Mouse (Mus musculus) forebrain, embryonic 15.5 days (tissue): Measurements from ENCODE around the gene Nfia. TPM values are rescaled to one million over a fixed set of nuclear protein-coding genes. Genes with fewer than 3 reads are reported as not detected.

ENCODE experiments used
- ATAC-seq: fragments of 200-750 bp; cut with Nextera tagmentation; replicated peaks from 2 replicates; pipeline ENCODE4 v1.8.0; 2017; ENCODE audit warnings: mild to moderate bottlenecking, moderate TSS enrichment, moderate library complexity
- H3K27ac ChIP-seq: fragments of 300-500 bp; sonication (generic); replicated peaks from 2 replicates; pipeline ENCODE4 v1.5.1; 2015; ENCODE audit warnings: mild to moderate bottlenecking, inconsistent platforms
- H3K27me3 ChIP-seq: fragments of 300-500 bp; sonication (generic); 2 replicates; pipeline ENCODE4 v1.6.1; 2015; ENCODE audit warnings: inconsistent platforms
- H3K36me3 ChIP-seq: fragments of 300-500 bp; sonication (generic); 2 replicates; pipeline ENCODE4 v1.6.1; 2015; ENCODE audit warnings: mild to moderate bottlenecking, inconsistent platforms
- H3K4me1 ChIP-seq: fragments of 300-500 bp; sonication (generic); 2 replicates; pipeline ENCODE4 v1.6.1; 2015; ENCODE audit warnings: inconsistent platforms
- H3K4me2 ChIP-seq: fragments of 300-500 bp; sonication (generic); replicated peaks from 2 replicates; pipeline ENCODE4 v1.6.1; 2015; ENCODE audit warnings: mild to moderate bottlenecking, inconsistent platforms
- H3K4me3 ChIP-seq: fragments of 300-500 bp; sonication (generic); 2 replicates; pipeline ENCODE4 v1.5.1; 2015; ENCODE audit warnings: mild to moderate bottlenecking, inconsistent platforms
- H3K9ac ChIP-seq: fragments of 300-500 bp; sonication (generic); replicated peaks from 2 replicates; pipeline ENCODE4 v1.6.1; 2015; ENCODE audit warnings: mild to moderate bottlenecking, inconsistent platforms
- H3K9me3 ChIP-seq: fragments of 300-500 bp; sonication (generic); 2 replicates; pipeline ENCODE4 v1.6.1; 2016; ENCODE audit warnings: inconsistent platforms
- WGBS: fragments of 180-500 bp; shearing (Covaris S2); methylation state at CpG from one replicate; pipeline ENCODE4 v1.1.7; 2015; ENCODE audit warnings: mixed read lengths; 5-methylcytosine and 5-hydroxymethylcytosine counted together
- polyA plus RNA-seq: library from polyadenylated mRNA; unstranded; fragments of >200 nt; fragmentation: Nextera tagmentation; extraction: Ambion mirVana; gene quantifications from 2 replicates; pipeline ENCODE4 v1.2.1, GENCODE M21; 2015

Nfia gene
- polyA plus RNA-seq, 1 experiment from 2014 or later = 98.3 TPM

DNA sequence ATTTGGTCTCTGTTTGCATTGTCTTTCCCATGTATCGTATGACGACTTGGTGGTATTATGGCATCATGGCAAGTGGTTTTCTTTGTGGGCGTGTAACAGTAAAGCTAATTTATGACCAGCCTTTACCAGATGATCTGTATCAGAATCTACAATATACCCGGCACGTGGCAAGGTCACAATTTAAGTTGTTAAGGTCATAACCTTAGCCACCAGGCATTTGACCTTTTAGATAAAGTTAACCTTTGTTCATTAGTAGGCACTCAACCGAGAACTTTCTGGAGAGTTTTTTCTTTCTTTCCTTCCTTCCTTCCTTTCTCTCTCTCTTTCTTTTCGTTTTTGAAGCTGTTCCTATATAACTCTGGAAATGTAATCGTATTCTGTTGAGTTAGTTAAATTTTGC is 14.0 kb downstream of the Nfia start:
- Histone ChIP-seq H3K9ac (no peak overlapping the region), H3K36me3 (peaks cover 8% of the 10 kb centered on the region; the same call in 1 of the 2 replicates), H3K27me3 (no peaks in the 10 kb centered on the region), H3K4me1 (peaks cover 60% of the 10 kb centered on the region), H3K9me3 (no peaks in the 10 kb centered on the region), H3K27ac (peak overlapping the region; percentile 62; the same call in 1 of the 2 replicates), H3K4me3 (no peak overlapping the region), H3K4me2 (0 out of 2 replicates have a peak overlapping the region, but pooled peaks have one; percentile 2)
- ATAC-seq = no peak
- WGBS = 67% methylated on average over 8 of the region's 8 CpGs

DNA sequence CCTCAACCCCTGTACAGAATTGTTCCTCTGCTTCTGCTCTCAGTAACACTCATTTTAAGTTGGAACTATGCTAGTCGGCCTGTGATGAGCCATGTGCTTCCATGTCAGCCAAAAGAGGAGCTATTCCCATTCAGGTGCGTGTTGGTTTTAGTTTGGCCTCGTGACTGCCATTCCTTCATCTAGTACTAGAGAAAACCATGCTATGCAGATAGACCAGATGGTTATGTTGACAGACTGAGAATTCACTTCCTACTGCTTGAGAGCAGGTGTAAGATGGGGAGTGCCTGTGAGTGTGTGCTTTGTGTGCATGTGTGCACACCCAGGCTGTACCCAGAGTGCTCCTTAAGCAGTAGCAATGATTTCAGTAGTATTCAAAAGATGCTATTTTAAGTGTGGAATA is 15.0 kb downstream of the Nfia start:
- WGBS = 37% methylated on average over 3 of the region's 3 CpGs
- 0 out of 2 replicates have a peak overlapping the region, but pooled peaks have one; percentile 2 for H3K4me2 ChIP-seq
- H3K4me3 ChIP-seq = no peak overlapping the region
- ATAC-seq = peak; percentile 73; the same call in 1 of the 2 replicates
- H3K27me3 ChIP-seq = no peaks in the 10 kb centered on the region
- no peak overlapping the region for H3K9ac ChIP-seq
- H3K27ac ChIP-seq = peak overlapping the region; percentile 62
- peaks cover 8% of the 10 kb centered on the region; the same call in 1 of the 2 replicates for H3K36me3 ChIP-seq
- peaks cover 66% of the 10 kb centered on the region for H3K4me1 ChIP-seq
- H3K9me3 ChIP-seq = no peaks in the 10 kb centered on the region

DNA sequence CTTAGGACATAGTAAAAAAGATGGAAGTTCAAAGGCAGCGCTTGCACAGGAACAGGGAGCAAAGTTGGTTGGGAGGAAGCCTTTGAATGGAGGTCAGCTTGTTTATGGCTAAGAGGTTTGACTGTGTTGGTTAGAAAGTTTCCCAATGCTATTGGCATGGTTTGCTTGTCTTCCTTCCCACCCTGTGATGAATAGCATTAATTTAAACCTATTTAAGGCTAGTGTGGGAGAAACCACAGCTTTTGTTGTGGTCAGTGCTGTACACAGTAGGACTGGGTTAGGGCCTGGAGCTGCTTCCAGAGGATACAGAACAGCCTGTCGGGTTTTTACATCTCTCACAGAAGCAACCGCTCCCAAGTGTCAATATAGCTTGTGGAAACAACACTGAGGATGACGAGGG is 16.0 kb downstream of the Nfia start:
- H3K4me2 ChIP-seq = peak overlapping the region; percentile 9
- peak; percentile 30; the same call in 1 of the 2 replicates for ATAC-seq
- peaks cover 1% of the 10 kb centered on the region; the same call in 1 of the 2 replicates for H3K36me3 ChIP-seq
- no peak overlapping the region for H3K9ac ChIP-seq
- H3K9me3 ChIP-seq = no peaks in the 10 kb centered on the region
- H3K4me3 ChIP-seq = no peak overlapping the region
- H3K4me1 ChIP-seq = peaks cover 69% of the 10 kb centered on the region
- H3K27me3 ChIP-seq = no peaks in the 10 kb centered on the region
- 30% methylated on average over 4 of the region's 4 CpGs for WGBS
- peak overlapping the region; percentile 34 for H3K27ac ChIP-seq

DNA sequence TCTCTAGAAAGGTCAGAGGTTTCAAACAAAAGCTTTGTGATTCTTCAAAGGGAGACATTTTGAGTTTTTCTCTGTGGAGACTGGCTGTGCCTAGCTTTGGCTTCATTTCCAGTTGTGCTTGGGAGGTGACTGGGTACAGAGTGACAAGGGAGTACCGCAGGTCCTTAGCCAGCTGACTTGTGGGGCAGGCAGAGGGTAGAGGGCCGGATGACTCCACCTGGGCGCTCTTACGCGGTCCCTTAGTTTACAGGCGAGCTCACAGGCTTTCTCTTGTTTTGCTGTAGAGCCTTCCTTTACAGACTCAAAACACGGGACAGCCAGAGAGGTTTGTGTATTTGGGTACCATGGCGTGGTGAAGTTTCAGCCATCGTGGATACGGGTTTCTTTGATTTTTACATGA is 21.4 kb downstream of the Nfia start:
- H3K4me2 ChIP-seq = no peak overlapping the region
- H3K36me3 ChIP-seq = 0 out of 2 replicates have a peak, but pooled peaks cover 3% of the 10 kb centered on the region
- H3K4me1 ChIP-seq = peaks cover 60% of the 10 kb centered on the region
- H3K9me3 ChIP-seq = no peaks in the 10 kb centered on the region
- 80% methylated on average over 10 of the region's 10 CpGs for WGBS
- H3K27ac ChIP-seq = peak overlapping the region; percentile 23; the same call in 1 of the 2 replicates
- no peak overlapping the region for H3K4me3 ChIP-seq
- H3K9ac ChIP-seq = no peak overlapping the region
- H3K27me3 ChIP-seq = no peaks in the 10 kb centered on the region
- ATAC-seq = no peak

DNA sequence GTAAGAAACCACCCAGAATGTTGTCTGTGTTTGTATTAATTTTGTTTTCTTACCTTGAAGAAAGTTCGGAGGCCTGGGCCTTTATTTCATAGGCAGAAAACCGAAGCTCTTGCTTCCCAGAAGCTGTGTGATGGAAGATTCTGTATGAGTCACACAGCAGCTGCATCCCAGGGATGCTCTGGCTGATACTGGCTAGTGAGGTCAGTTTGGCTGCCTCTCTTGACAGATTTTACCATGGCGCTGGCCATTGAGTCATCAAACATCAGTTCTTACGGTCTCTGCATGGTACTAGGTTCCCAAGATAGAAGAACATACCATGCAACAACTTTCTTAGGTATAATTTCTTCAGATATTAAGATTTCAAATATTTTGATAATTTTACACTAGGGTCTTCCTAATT is 22.3 kb downstream of the Nfia start:
- Histone ChIP-seq H3K27me3 (no peaks in the 10 kb centered on the region), H3K4me3 (no peak overlapping the region), H3K9me3 (no peaks in the 10 kb centered on the region), H3K9ac (no peak overlapping the region), H3K27ac (no peak overlapping the region), H3K4me2 (no peak overlapping the region), H3K4me1 (peaks cover 50% of the 10 kb centered on the region), H3K36me3 (0 out of 2 replicates have a peak, but pooled peaks cover 3% of the 10 kb centered on the region)
- no peak for ATAC-seq
- 85% methylated on average over 4 of the region's 4 CpGs for WGBS

DNA sequence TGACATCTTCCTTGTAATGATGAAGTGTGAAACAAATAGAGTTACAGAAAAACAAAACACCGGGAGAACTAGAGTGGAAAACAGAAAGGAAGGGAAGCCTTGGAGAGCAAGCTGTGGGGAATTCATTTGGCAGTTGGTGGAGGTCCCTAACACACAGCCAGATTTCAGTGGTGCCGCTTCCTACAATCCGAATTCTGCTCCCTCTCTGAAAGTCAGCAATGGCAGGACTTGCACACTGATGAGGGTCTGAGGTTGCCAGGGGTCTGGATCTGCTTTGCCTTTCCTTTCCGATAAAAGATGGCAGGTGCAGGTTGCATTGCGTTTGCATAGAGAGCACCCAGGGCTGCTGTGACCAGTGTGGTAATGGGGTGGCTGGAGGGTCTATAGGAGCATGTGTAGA is 23.4 kb downstream of the Nfia start:
- Histone ChIP-seq H3K27me3 (no peaks in the 10 kb centered on the region), H3K4me3 (no peak overlapping the region), H3K9ac (no peak overlapping the region), H3K9me3 (no peaks in the 10 kb centered on the region), H3K27ac (peak overlapping the region; percentile 32), H3K36me3 (0 out of 2 replicates have a peak, but pooled peaks cover 3% of the 10 kb centered on the region), H3K4me2 (peak overlapping the region; percentile 3; the same call in 1 of the 2 replicates), H3K4me1 (peaks cover 46% of the 10 kb centered on the region)
- WGBS = 51% methylated on average over 5 of the region's 5 CpGs
- ATAC-seq = peak; percentile 54; the same call in 1 of the 2 replicates

DNA sequence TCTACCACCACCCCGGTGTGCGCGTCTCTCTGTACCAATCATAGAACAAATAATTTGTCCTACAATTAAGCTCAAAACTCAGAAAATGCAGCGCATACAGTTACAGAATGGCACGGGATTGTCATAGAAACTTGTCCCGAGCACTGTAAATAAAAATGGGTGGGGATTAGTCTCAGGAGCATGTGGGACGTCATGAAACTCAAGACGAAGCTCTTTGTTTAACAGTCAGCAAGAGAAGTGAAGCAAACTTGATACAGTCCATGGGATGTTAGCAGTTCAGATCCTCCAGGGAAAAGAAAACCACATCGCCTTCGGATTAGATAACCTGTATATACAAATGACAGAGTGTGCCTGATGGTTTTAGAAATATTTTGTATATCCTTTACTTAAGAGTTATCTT is 24.0 kb downstream of the Nfia start:
- Histone ChIP-seq H3K4me3 (no peak overlapping the region), H3K36me3 (0 out of 2 replicates have a peak, but pooled peaks cover 4% of the 10 kb centered on the region), H3K9me3 (no peaks in the 10 kb centered on the region), H3K4me1 (peaks cover 42% of the 10 kb centered on the region), H3K27me3 (no peaks in the 10 kb centered on the region), H3K27ac (peak overlapping the region; percentile 32; the same call in 1 of the 2 replicates), H3K4me2 (peak overlapping the region; percentile 3; the same call in 1 of the 2 replicates), H3K9ac (no peak overlapping the region)
- ATAC-seq = 0 out of 2 replicates have a peak, but pooled peaks have one; percentile 30
- 64% methylated on average over 10 of the region's 10 CpGs for WGBS

DNA sequence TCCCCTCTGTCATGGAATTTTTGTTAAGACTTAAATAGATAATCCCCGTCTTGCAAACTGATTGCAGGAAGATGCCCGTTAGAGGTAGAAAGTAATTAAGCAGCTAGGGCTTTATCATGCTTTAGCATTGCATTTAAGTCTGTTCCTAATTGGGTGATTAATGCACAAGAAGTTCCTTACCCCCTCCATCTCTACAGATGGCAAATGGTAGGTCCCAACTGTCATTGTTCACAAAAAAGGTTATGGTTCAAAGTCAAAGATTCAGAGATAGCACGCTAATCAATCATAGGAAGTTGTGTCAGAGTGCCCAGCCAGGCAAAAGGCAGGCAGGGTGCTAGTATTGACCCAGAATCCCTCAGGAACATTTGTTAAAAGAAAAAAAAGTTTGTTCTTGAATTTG is 31.3 kb downstream of the Nfia start:
- H3K36me3 ChIP-seq = 0 out of 2 replicates have a peak, but pooled peaks cover 3% of the 10 kb centered on the region
- H3K9me3 ChIP-seq = no peaks in the 10 kb centered on the region
- no peak overlapping the region for H3K4me2 ChIP-seq
- H3K9ac ChIP-seq = no peak overlapping the region
- no peak overlapping the region for H3K4me3 ChIP-seq
- ATAC-seq = no peak
- H3K4me1 ChIP-seq = peaks cover 34% of the 10 kb centered on the region
- no peak overlapping the region for H3K27ac ChIP-seq
- no peaks in the 10 kb centered on the region for H3K27me3 ChIP-seq
- WGBS = 33% methylated on average over 3 of the region's 3 CpGs

DNA sequence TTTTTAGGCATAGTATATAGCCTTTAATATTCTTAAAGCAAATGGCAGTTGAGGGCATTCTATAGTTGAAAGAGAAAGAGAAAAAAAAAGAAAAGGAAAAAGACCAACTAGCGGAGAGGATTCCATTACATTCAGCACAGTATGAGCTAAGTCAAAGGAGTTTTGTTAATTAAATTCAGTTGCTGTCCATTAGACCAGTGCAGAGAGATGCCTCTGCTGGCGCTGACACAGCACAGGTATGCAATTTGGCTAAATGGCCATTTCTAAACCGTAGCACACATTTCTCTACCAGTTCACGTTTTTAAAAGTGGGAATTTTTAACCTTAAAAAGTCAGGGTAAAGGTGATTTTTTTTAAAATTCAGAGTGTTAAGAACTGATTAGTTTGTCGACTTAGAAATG is 32.1 kb downstream of the Nfia start:
- 0 out of 2 replicates have a peak, but pooled peaks cover 3% of the 10 kb centered on the region for H3K36me3 ChIP-seq
- H3K4me3 ChIP-seq = no peak overlapping the region
- peaks cover 41% of the 10 kb centered on the region for H3K4me1 ChIP-seq
- WGBS = 52% methylated on average over 5 of the region's 5 CpGs
- no peaks in the 10 kb centered on the region for H3K27me3 ChIP-seq
- no peak for ATAC-seq
- H3K4me2 ChIP-seq = no peak overlapping the region
- H3K9ac ChIP-seq = no peak overlapping the region
- no peak overlapping the region for H3K27ac ChIP-seq
- H3K9me3 ChIP-seq = no peaks in the 10 kb centered on the region

DNA sequence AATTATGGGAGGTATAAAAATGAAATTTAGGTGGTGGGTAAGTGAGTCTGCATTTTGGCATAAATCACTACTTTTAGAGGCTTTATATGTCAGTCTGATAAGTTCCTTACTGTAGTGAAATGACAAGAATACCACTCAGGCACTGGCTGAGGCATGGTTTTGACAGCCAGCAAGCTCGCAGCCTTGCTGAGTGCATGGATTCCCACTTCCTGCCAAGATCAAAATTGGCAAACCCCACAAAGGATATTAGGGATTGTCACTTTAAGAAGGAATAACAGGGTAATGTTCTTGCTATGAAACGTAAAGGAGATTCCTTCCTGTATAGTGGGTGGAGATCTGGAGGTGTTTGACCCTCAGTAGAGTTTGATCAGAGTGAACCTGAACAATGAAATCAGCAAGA is 32.7 kb downstream of the Nfia start:
- no peaks in the 10 kb centered on the region for H3K27me3 ChIP-seq
- no peak overlapping the region for H3K4me2 ChIP-seq
- peak; percentile 59; the same call in 1 of the 2 replicates for ATAC-seq
- peaks cover 46% of the 10 kb centered on the region for H3K4me1 ChIP-seq
- no peak overlapping the region for H3K9ac ChIP-seq
- WGBS = 10% methylated on average over 2 of the region's 2 CpGs
- no peak overlapping the region for H3K4me3 ChIP-seq
- peak overlapping the region; percentile 36; the same call in 1 of the 2 replicates for H3K27ac ChIP-seq
- H3K36me3 ChIP-seq = 0 out of 2 replicates have a peak, but pooled peaks cover 3% of the 10 kb centered on the region
- no peaks in the 10 kb centered on the region for H3K9me3 ChIP-seq

DNA sequence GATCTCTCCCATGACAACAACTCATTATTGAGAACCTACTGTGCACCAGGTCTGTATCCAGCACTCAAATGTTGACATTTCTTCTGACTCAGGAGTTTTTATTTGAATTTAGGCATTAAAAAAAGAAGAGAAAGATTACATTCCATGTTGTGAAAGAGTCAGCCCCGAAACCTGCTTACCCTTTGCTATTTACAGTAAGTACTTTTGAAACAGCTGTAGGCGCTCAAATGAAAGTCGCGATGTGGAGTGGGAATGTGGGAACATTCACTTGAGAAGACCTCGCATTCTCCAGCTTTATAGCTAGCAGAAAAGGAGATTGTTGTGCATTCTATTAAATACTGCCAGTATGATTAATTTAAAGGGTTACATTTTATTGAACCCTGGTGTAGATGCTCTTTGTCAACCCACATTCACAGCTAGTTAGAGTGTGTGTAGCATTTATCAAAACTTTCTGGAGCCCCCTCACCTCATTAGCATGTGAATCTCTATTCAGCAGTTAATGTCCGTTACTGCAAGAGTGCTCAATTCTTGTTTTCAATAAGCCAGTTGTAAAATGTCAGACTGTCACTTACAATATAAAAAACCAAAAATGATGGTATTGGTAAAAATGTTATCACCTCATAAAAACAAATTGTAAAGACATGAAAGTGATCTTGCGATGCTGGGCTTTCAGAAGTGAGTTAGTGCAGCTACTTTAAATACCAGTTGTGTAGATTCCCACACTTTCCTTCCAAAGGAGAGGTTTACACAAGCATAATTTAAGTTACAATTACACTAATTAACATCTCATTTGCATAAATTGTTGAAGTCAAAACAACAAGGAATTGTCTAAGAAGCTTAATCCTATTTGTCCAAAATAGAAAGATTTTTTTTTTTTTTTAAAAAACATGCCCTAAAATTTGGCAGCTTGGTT is 33.6 kb downstream of the Nfia start:
- Histone ChIP-seq H3K27ac (0 out of 2 replicates have a peak overlapping the region, but pooled peaks have one; percentile 11), H3K36me3 (0 out of 2 replicates have a peak, but pooled peaks cover 3% of the 10 kb centered on the region), H3K27me3 (no peaks in the 10 kb centered on the region), H3K9me3 (no peaks in the 10 kb centered on the region), H3K4me1 (peaks cover 50% of the 10 kb centered on the region), H3K4me2 (0 out of 2 replicates have a peak overlapping the region, but pooled peaks have one; percentile 0), H3K9ac (no peak overlapping the region), H3K4me3 (no peak overlapping the region)
- ATAC-seq = peak; percentile 45; the same call in 1 of the 2 replicates
- 15% methylated on average over 7 of the region's 7 CpGs for WGBS

DNA sequence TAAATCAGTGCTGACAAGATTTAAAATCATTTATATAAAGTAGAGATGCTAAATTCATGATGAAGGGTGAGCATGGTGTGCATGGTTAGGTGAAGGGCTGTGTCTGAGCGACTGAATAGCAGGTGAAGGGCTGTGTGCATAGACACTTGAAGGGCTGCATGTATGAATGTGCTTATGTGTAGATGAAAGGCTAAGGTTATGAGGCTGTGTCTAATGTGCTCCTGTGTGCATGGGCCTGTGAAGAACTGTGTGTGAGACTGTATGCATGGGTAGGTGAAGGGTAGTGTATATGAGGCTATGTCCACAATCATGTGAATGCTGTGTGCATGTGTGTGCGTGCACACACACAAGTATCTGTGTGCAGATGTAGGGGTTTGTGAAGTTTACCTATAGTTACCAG is 34.4 kb downstream of the Nfia start:
- peaks cover 50% of the 10 kb centered on the region for H3K4me1 ChIP-seq
- H3K4me3 ChIP-seq = no peak overlapping the region
- H3K9me3 ChIP-seq = no peaks in the 10 kb centered on the region
- H3K4me2 ChIP-seq = no peak overlapping the region
- no peaks in the 10 kb centered on the region for H3K36me3 ChIP-seq
- 0 out of 2 replicates have a peak, but pooled peaks have one; percentile 18 for ATAC-seq
- no peak overlapping the region for H3K9ac ChIP-seq
- no peaks in the 10 kb centered on the region for H3K27me3 ChIP-seq
- WGBS = 69% methylated on average over 2 of the region's 2 CpGs
- H3K27ac ChIP-seq = no peak overlapping the region
